Mouse (Mus musculus) ES-CJ7 (cell line): ENCODE measurements at regions not wholly inside any gene's neighbourhood (a gene's known extent, or its start where the extent isn't known, plus 50 kb on each side); places are given as distances from the start of the nearest gene placed in this dataset.

Experiments used
- DNase-seq: peaks from one replicate; pipeline ENCODE4 v3.0.0; 2011; ENCODE audit warnings: low read depth, low spot score

DNA sequence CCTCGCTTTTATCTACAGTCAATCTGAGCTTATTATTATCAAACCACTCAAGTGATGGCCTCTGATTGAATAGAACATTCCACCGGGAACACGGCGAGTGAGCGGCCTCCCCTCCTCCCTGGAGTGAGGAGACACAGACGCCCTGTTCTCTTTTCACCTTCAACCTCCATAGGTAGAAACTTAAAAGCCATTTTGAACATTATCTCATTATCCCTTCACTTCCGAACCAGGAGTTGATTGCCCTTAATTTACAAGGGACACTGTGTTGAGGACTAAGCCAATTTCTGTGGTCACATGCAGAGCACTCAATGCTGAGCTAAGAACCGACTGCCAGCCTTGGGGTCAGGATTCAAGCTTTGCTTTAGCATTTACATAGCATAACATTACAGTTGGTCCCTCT is 93.1 kb upstream of the Id4 start:
- peak; percentile 23 for DNase-seq

DNA sequence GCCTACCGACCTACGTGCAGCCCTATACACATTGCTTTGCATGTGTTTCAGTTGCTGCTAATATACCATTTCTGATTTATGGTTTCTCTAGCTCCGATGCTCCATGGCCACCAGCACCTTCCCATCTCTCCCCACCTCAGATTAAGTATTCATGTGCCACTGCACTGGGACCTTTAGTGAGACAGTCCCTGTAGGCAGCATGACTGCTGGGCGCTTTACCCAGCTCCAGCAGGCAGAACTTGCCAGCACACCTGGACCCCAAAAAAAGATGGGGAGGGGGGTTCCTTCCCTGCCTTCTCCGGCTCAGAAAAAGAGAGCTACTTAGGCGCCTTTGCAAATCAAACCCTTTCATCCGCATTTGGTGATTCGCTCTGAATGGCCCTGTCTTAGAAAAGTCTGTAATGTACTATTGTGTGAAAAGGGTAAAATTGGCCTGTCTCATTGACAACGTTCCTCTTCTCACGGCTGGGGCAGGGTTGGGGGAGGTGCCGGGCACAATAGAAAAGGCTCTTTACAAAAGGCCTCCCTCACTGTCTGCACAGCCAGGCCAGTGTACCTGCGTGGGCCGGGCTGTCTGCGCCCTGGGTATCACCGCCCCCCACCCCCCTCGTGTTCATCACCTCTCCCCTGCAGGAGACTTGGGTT is 89.6 kb upstream of the Id4 start:
- peak; percentile 32 for DNase-seq

DNA sequence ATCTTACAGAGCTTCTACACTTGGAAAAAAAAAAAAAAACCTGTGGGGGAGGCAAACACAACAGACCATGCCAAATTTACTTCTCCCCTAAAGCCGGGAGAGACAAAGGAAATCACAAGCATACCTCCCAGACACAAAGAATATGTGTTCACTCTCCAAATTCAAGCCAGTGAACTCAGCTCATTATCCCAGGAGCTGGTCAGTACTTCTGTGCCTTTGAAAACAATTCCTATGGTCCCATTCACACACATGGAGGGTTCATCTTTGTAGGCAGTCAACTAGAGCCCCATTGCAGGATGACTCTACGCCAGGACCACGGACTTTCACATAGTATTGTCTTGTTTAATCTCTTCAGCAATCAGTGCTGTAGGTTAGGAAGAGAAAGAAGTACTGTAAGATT is 89.0 kb upstream of the Id4 start:
- DNase-seq = no peak

DNA sequence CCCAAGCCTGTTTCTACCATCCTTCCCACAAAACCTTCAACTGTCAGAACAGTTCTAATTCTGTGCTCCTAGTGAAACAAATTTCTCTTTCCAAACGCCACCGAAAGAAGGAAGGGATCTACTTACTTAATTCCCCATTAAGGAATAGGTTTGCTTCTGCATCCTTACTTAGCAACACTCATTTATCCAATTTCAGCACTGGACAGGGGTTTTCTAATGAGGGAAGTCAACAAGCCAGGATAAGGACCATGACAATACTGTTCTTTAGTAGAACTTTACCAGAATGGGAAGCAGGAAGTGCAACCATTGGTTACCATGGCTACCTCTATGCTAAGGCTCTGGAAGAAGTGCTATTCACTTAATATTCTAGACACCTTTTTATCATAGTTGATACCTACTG is 68.6 kb upstream of the Id4 start:
- peak; percentile 12 for DNase-seq

DNA sequence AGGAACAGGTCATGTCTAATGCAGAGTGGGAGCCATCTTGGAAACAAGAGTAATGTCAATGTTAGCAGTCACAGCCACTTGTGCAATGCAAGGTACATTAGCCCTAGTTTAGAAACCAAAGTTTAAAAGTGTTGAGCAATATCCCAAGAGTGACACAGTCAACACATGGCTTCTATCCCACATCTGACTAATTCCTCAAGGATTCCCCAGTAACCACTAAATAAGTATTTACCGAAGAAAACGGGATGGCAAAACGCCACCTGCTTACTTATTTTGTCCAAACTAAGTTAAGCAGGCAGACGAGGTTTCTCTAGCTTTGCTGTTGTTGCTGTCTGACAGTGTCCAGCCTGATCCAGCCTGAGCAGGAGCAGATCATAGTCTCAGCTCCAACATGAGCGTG is 67.1 kb upstream of the Id4 start:
- no peak for DNase-seq

DNA sequence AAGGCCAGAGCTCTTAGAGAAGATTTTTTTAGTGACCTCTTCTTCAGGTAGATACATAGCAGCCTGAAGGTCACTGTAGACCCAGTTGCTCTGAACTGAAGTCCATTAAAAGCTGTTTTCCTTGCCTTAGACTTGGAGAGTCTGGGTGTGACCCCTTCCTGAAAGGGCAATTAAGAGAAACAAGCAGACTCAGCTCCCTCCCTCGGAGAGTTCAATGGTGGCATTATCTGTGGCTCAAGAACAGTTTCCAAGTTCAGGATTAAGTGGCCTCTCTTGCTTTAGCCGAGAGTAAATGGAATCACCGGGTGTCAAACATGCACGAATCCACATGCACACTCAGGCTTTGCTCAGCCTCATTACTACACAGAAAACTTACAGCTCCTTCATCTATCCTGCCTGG is 53.2 kb upstream of the Id4 start:
- DNase-seq = peak; percentile 49
